Mouse (Mus musculus) midbrain, embryonic 14.5 days (tissue): ENCODE results near the gene Upb1. TPM values are rescaled to one million over a fixed set of nuclear protein-coding genes. Genes with fewer than 3 reads are reported as not detected.

Experiments used
- ATAC-seq: fragments of 200-750 bp; cut with Nextera tagmentation; 2 replicates; pipeline ENCODE4 v1.8.0; 2017; ENCODE audit warnings: moderate number of reproducible peaks, moderate library complexity; ENCODE audit not compliant: low FRiP score, low TSS enrichment
- DNase-seq: peaks from one replicate; pipeline ENCODE4 v3.0.0-alpha.2; 2015
- H3K27ac ChIP-seq: fragments of 300-500 bp; sonication (generic); replicated peaks from 2 replicates; pipeline ENCODE4 v1.5.1; 2014; ENCODE audit warnings: mild to moderate bottlenecking, low read depth, low read length, moderate library complexity
- H3K27me3 ChIP-seq: fragments of 300-500 bp; sonication (generic); 2 replicates; pipeline ENCODE4 v1.6.1; 2014; ENCODE audit warnings: low read length, control low read depth, mixed read lengths; ENCODE audit not compliant: control insufficient read depth, insufficient read depth
- H3K36me3 ChIP-seq: fragments of 300-500 bp; sonication (generic); 2 replicates; pipeline ENCODE4 v1.6.1; 2014; ENCODE audit warnings: low read length, control low read depth; ENCODE audit not compliant: control insufficient read depth, insufficient read depth
- H3K4me1 ChIP-seq: fragments of 300-500 bp; sonication (generic); 2 replicates; pipeline ENCODE4 v1.6.1; 2014; ENCODE audit warnings: mild to moderate bottlenecking, antibody characterized with exemption, low read length, control low read depth; ENCODE audit not compliant: control insufficient read depth, insufficient read depth
- H3K4me2 ChIP-seq: fragments of 300-500 bp; sonication (generic); 2 replicates; pipeline ENCODE4 v1.6.1; 2014; ENCODE audit warnings: mild to moderate bottlenecking, low read length, moderate library complexity
- H3K4me3 ChIP-seq: fragments of 300-500 bp; sonication (generic); replicated peaks from 2 replicates; pipeline ENCODE4 v1.5.1; 2014; ENCODE audit warnings: low read depth, low read length
- H3K9ac ChIP-seq: fragments of 300-500 bp; sonication (generic); replicated peaks from 2 replicates; pipeline ENCODE4 v1.6.1; 2014; ENCODE audit warnings: mild to moderate bottlenecking, low read length, moderate library complexity
- H3K9me3 ChIP-seq: fragments of 300-500 bp; sonication (generic); 2 replicates; pipeline ENCODE4 v1.6.1; 2016; ENCODE audit warnings: low read length, control low read depth, mixed read lengths; ENCODE audit not compliant: control insufficient read depth
- WGBS: fragments of 180-500 bp; shearing (Covaris S2); extraction: QIAGEN DNeasy Blood & Tissue Kit; methylation state at CpG from one replicate; pipeline ENCODE4 v1.1.7; 2014; 5-methylcytosine and 5-hydroxymethylcytosine counted together
- polyA plus RNA-seq: library from polyadenylated mRNA; unstranded; fragments of >200 nt; fragmentation: Nextera tagmentation; extraction: Ambion mirVana; gene quantifications from 2 replicates; pipeline ENCODE4 v1.2.1, GENCODE M21; 2014

Upb1 gene
- polyA plus RNA-seq, 1 experiment from 2014 or later = 0.11 TPM

- H3K9ac ChIP-seq = no peak overlapping the region
- 36% methylated on average over 27 of the region's 27 CpGs for WGBS
- ATAC-seq = no peak
- peak overlapping the region; percentile 41 for H3K4me2 ChIP-seq
- H3K4me1 ChIP-seq = peaks cover 20% of the 10 kb centered on the region
- H3K9me3 ChIP-seq = no peaks in the 10 kb centered on the region
- peak; percentile 66 for DNase-seq
- no peaks in the 10 kb centered on the region for H3K27me3 ChIP-seq
- no peak overlapping the region for H3K27ac ChIP-seq
- H3K4me3 ChIP-seq = no peak overlapping the region
- H3K36me3 ChIP-seq = no peaks in the 10 kb centered on the region
Observed at GRCm38 (mm10) chr10:75412114-75413103, 11.5 kb downstream of the Upb1 start.

- ATAC-seq (no peak), DNase-seq (no peak)
- Histone ChIP-seq H3K9ac (no peak overlapping the region), H3K27ac (no peak overlapping the region), H3K27me3 (no peaks in the 10 kb centered on the region), H3K4me1 (peaks cover 20% of the 10 kb centered on the region), H3K36me3 (no peaks in the 10 kb centered on the region), H3K9me3 (no peaks in the 10 kb centered on the region), H3K4me3 (no peak overlapping the region), H3K4me2 (no peak overlapping the region)
- 92% methylated on average over 7 of the region's 7 CpGs for WGBS
Observed at GRCm38 (mm10) chr10:75414925-75415324, 14.0 kb downstream of the Upb1 start.

- DNase-seq (no peak), ATAC-seq (no peak)
- H3K4me3 ChIP-seq = no peak overlapping the region
- 94% methylated on average over 8 of the region's 8 CpGs for WGBS
- H3K4me2 ChIP-seq = no peak overlapping the region
- no peaks in the 10 kb centered on the region for H3K27me3 ChIP-seq
- no peak overlapping the region for H3K9ac ChIP-seq
- no peak overlapping the region for H3K27ac ChIP-seq
- no peaks in the 10 kb centered on the region for H3K9me3 ChIP-seq
- H3K36me3 ChIP-seq = no peaks in the 10 kb centered on the region
- peaks cover 7% of the 10 kb centered on the region for H3K4me1 ChIP-seq
Observed at GRCm38 (mm10) chr10:75417363-75418042, 16.6 kb downstream of the Upb1 start.

- WGBS = 67% methylated on average over 4 of the region's 4 CpGs
- Histone ChIP-seq H3K27ac (no peak overlapping the region), H3K4me1 (no peaks in the 10 kb centered on the region), H3K4me2 (no peak overlapping the region), H3K36me3 (no peaks in the 10 kb centered on the region), H3K9me3 (no peaks in the 10 kb centered on the region), H3K9ac (no peak overlapping the region), H3K4me3 (no peak overlapping the region), H3K27me3 (no peaks in the 10 kb centered on the region)
- ATAC-seq = no peak
- no peak for DNase-seq
Observed at GRCm38 (mm10) chr10:75418747-75419146, 17.8 kb downstream of the Upb1 start.

GRCm38 (mm10) chr10:75424498-75424901 is 23.6 kb downstream of the Upb1 start:
- Histone ChIP-seq H3K36me3 (no peaks in the 10 kb centered on the region), H3K27ac (no peak overlapping the region), H3K27me3 (no peaks in the 10 kb centered on the region), H3K9ac (no peak overlapping the region), H3K4me3 (no peak overlapping the region), H3K4me1 (no peaks in the 10 kb centered on the region), H3K9me3 (no peaks in the 10 kb centered on the region), H3K4me2 (no peak overlapping the region)
- ATAC-seq (no peak), DNase-seq (no peak)
- WGBS = 93% methylated on average over 10 of the region's 10 CpGs

GRCm38 (mm10) chr10:75428049-75429003 is 27.4 kb downstream of the Upb1 start:
- DNase-seq (no peak), ATAC-seq (no peak)
- Histone ChIP-seq H3K4me1 (no peaks in the 10 kb centered on the region), H3K27me3 (no peaks in the 10 kb centered on the region), H3K9ac (no peak overlapping the region), H3K27ac (no peak overlapping the region), H3K4me2 (no peak overlapping the region), H3K36me3 (no peaks in the 10 kb centered on the region), H3K9me3 (peaks cover 5% of the 10 kb centered on the region; the same call in 1 of the 2 replicates), H3K4me3 (no peak overlapping the region)
- 88% methylated on average over 13 of the region's 13 CpGs for WGBS

GRCm38 (mm10) chr10:75429004-75429380 is 28.1 kb downstream of the Upb1 start:
- no peak overlapping the region for H3K4me3 ChIP-seq
- no peaks in the 10 kb centered on the region for H3K4me1 ChIP-seq
- no peaks in the 10 kb centered on the region for H3K36me3 ChIP-seq
- H3K27me3 ChIP-seq = no peaks in the 10 kb centered on the region
- ATAC-seq (no peak), DNase-seq (no peak)
- no peak overlapping the region for H3K27ac ChIP-seq
- H3K4me2 ChIP-seq = no peak overlapping the region
- no peak overlapping the region for H3K9ac ChIP-seq
- WGBS = 88% methylated on average over 6 of the region's 6 CpGs
- H3K9me3 ChIP-seq = peaks cover 5% of the 10 kb centered on the region; the same call in 1 of the 2 replicates

GRCm38 (mm10) chr10:75429522-75430146 is 28.7 kb downstream of the Upb1 start:
- Histone ChIP-seq H3K4me3 (no peak overlapping the region), H3K9me3 (peaks cover 5% of the 10 kb centered on the region; the same call in 1 of the 2 replicates), H3K27me3 (no peaks in the 10 kb centered on the region), H3K36me3 (no peaks in the 10 kb centered on the region), H3K9ac (no peak overlapping the region), H3K4me1 (no peaks in the 10 kb centered on the region), H3K27ac (no peak overlapping the region), H3K4me2 (no peak overlapping the region)
- ATAC-seq (no peak), DNase-seq (no peak)
- 91% methylated on average over 7 of the region's 7 CpGs for WGBS
